Mouse (Mus musculus): ENCODE data around the gene Rnf227. TPM values are rescaled to one million over a fixed set of nuclear protein-coding genes. Genes with fewer than 3 reads are reported as not detected.

Gene Rnf227
- total and polyA plus RNA-seq, 3 experiments = 0.21 to 0.30 TPM; not detected in 1

DNA sequence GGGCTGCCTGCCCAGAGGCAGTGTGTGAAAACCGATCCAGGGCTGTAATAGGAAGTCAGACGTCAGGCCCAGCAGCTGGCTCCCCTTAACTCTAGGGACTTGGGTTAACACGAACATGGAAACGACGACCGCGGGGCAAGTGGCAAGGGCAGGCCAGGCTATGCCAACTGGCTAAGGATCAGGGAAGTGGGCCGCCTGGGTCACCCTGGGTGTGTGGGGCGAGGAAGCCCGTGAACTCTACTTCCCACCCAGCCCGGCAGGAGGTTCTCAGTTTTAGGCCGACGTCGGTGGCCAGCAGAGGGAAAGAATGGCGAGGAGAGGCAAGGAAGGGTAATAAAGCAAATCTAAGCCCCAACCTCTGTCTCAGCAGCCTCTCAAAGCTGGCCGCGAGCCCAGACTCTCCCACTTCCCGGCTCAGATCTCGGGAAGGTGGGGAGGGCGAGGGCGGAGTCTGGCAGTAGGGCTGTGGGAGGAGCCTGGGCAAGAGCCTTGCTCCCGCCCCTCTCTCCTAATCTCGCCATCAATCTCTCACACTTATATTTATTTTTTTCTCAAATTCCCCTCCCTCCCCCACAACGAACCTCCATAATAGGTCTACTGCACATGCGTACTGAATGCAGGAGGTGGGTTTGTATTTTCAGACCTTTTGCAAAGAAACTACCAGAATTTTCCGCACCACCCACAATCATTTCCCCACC lies 26.0 kb downstream of the Rnf227 start (continued):
- TF ChIP-seq ELF1 (IDR thresholded peaks at IDR 0.05; ENCODE audit: low read depth, low read length) = peak; percentile 45
- TF ChIP-seq ZNF384 (IDR thresholded peaks at IDR 0.05; ENCODE audit: low read depth, low read length) = peak; percentile 83
- TF ChIP-seq EP300 (IDR thresholded peaks at IDR 0.05; ENCODE audit: low read length) = no peak; the same call in 1 of the 2 replicates
- TF ChIP-seq MAZ (IDR thresholded peaks at IDR 0.05; ENCODE audit: low read depth, low read length) = peak; percentile 67; the same call in 1 of the 2 replicates
- TF ChIP-seq TBP (conservative IDR thresholded peaks at IDR 0.05; ENCODE audit: low read depth, low read length) = no peak; the same call in 1 of the 2 replicates
- TF ChIP-seq POLR2AphosphoS2 (IDR thresholded peaks at IDR 0.05; ENCODE audit: low read depth, low read length) = no peak
- TF ChIP-seq PAX5 (IDR thresholded peaks at IDR 0.05; ENCODE audit: low read length) = no peak
- peak; percentile 82 for TF ChIP-seq NRF1 (IDR thresholded peaks at IDR 0.05; ENCODE audit: low read depth, low read length)
- no peak; the same call in 1 of the 2 replicates for TF ChIP-seq BHLHE40 (IDR thresholded peaks at IDR 0.05; ENCODE audit: low read depth, low read length)
- TF ChIP-seq E2F4 (IDR thresholded peaks at IDR 0.05; ENCODE audit: insufficient replicate concordance, low read depth, low read length) = no peak
- no peak for TF ChIP-seq MXI1 (IDR thresholded peaks at IDR 0.05; ENCODE audit: low read depth, low read length)
- no peak for TF ChIP-seq SMC3 (IDR thresholded peaks at IDR 0.05; ENCODE audit: low read depth, low read length)
- no peak for TF ChIP-seq USF2 (conservative IDR thresholded peaks at IDR 0.05; ENCODE audit: low read depth, low read length)

GRCm38 (mm10) chr11:69366855-69367615 lies 26.8 kb downstream of the Rnf227 start:
- peaks cover 5 to 39% of the 10 kb centered on the region in 2 experiments for H3K36me3 ChIP-seq (replicated peaks in 1 of 2; ENCODE audit: control insufficient read depth in 1 of 2, insufficient read depth in 1 of 2, low read length in 1 of 2)
- H3K4me2 ChIP-seq (ENCODE audit: insufficient read depth, low read depth, poor library complexity, severe bottlenecking) = peak overlapping the region; percentile 96
- H3K27me3 ChIP-seq (replicated peaks) = no peaks in the 10 kb centered on the region
- no peak for DNase-seq (ENCODE audit: extremely low read depth)
- peak overlapping the region; percentile 16; the same call in 1 of the 2 replicates for H3K27ac ChIP-seq (ENCODE audit: insufficient read depth, low read depth)
- H3K9me3 ChIP-seq (replicated peaks; ENCODE audit: low read length) = no peaks in the 10 kb centered on the region
- H3K4me3 ChIP-seq (replicated peaks in 1 of 3; ENCODE audit: low read depth in 2 of 3, low read length in 2 of 3, poor library complexity in 1 of 3) = peak overlapping the region; percentile 76 to 84 (median 78)
- peaks cover 7 to 43% of the 10 kb centered on the region in 2 experiments for H3K4me1 ChIP-seq (ENCODE audit: control insufficient read depth in 1 of 2, insufficient read depth in 2 of 2)
- dilution Hi-C loops (cut with MboI; ENCODE audit: extremely low pct_ligation_motif_present, extremely low pct_unique_long_range_greater_than_20kb, low sequenced_read_pairs) (no loop called here), in situ Hi-C loops (cut with MboI; ENCODE audit: low pct_ligation_motif_present, low pct_unique_long_range_greater_than_20kb, low sequenced_read_pairs) (loop anchor here (5.0 kb wide), 2 partner anchors 35 to 100 kb away; no protein-coding TSS in a partner anchor)
- peak overlapping the region; percentile 100 for H3K9ac ChIP-seq (ENCODE audit: insufficient read depth, low read depth)
- peaks cover 3% of the 10 kb centered on the region; the same call in 1 of the 2 replicates for H3K79me2 ChIP-seq (replicated peaks; ENCODE audit: control insufficient read depth, extremely low read depth, insufficient read depth, poor library complexity, severe bottlenecking)
- no peak for TF ChIP-seq ZNF384 (IDR thresholded peaks at IDR 0.05; ENCODE audit: low read depth, low read length)
- no peak for TF ChIP-seq ZMIZ1 (IDR thresholded peaks at IDR 0.05; ENCODE audit: low read depth, low read length)
- 0 out of 2 replicates have a peak, but pooled peaks have one; percentile 8 for TF ChIP-seq MEF2A (IDR thresholded peaks at IDR 0.05; ENCODE audit: borderline replicate concordance, low read depth, low read length)
- no peak for TF ChIP-seq KAT2A (IDR thresholded peaks at IDR 0.05; ENCODE audit: insufficient replicate concordance, low read length)
- no peak; the same call in 1 of the 2 replicates for TF ChIP-seq HCFC1 (IDR thresholded peaks at IDR 0.05; ENCODE audit: low read depth, low read length)
- TF ChIP-seq RCOR1 (conservative IDR thresholded peaks at IDR 0.05; ENCODE audit: low read depth, low read length) = no peak
- TF ChIP-seq BHLHE40 (IDR thresholded peaks at IDR 0.05; ENCODE audit: low read depth, low read length) = no peak; the same call in 1 of the 2 replicates
- no peak for TF ChIP-seq PAX5 (IDR thresholded peaks at IDR 0.05; ENCODE audit: low read length)
- peak; percentile 95 for TF ChIP-seq CHD2 (IDR thresholded peaks at IDR 0.05; ENCODE audit: low read length)
- no peak for TF ChIP-seq ZKSCAN1 (IDR thresholded peaks at IDR 0.05; ENCODE audit: borderline replicate concordance, low read depth, low read length)
- TF ChIP-seq RAD21 (IDR thresholded peaks at IDR 0.05; ENCODE audit: low read depth, low read length) = no peak
- TF ChIP-seq EP300 (IDR thresholded peaks at IDR 0.05; ENCODE audit: low read length) = no peak
- no peak for TF ChIP-seq POLR2AphosphoS2 (IDR thresholded peaks at IDR 0.05; ENCODE audit: low read depth, low read length)
- no peak for TF ChIP-seq CTCF (conservative IDR thresholded peaks at IDR 0.05 in 1 of 2, IDR thresholded peaks at IDR 0.05 in 1 of 2; ENCODE audit: low read depth in 2 of 2, low read length in 2 of 2)
- no peak for TF ChIP-seq NRF1 (IDR thresholded peaks at IDR 0.05; ENCODE audit: low read depth, low read length)
- TF ChIP-seq POLR2A (IDR thresholded peaks at IDR 0.05; ENCODE audit: low read depth, low read length) = no peak; the same call in none of the 2 replicates
- no peak for TF ChIP-seq UBTF (IDR thresholded peaks at IDR 0.05; ENCODE audit: low read depth, low read length)
- no peak for TF ChIP-seq E2F4 (IDR thresholded peaks at IDR 0.05; ENCODE audit: insufficient replicate concordance, low read depth, low read length)
- TF ChIP-seq TCF12 (IDR thresholded peaks at IDR 0.05; ENCODE audit: low read depth, low read length) = no peak
- TF ChIP-seq GABPA (IDR thresholded peaks at IDR 0.05; ENCODE audit: insufficient replicate concordance, low read depth, low read length) = no peak
- TF ChIP-seq TBP (conservative IDR thresholded peaks at IDR 0.05; ENCODE audit: low read depth, low read length) = peak; percentile 41; the same call in 1 of the 2 replicates
- peak; percentile 69; the same call in 1 of the 2 replicates for TF ChIP-seq SIN3A (IDR thresholded peaks at IDR 0.05; ENCODE audit: low read length)
- TF ChIP-seq MAFK (IDR thresholded peaks at IDR 0.05; ENCODE audit: insufficient replicate concordance, low read length) = no peak
- no peak for TF ChIP-seq JUN (IDR thresholded peaks at IDR 0.05; ENCODE audit: insufficient read depth, low read depth, low read length)
- TF ChIP-seq SMC3 (IDR thresholded peaks at IDR 0.05; ENCODE audit: low read depth, low read length) = no peak
- TF ChIP-seq USF1 (IDR thresholded peaks at IDR 0.05; ENCODE audit: low read depth, low read length) = no peak
- TF ChIP-seq CHD1 (IDR thresholded peaks at IDR 0.05; ENCODE audit: low read depth, low read length) = no peak; the same call in 1 of the 2 replicates
- TF ChIP-seq MXI1 (IDR thresholded peaks at IDR 0.05; ENCODE audit: low read depth, low read length) = peak; percentile 20; the same call in 1 of the 2 replicates
- TF ChIP-seq USF2 (conservative IDR thresholded peaks at IDR 0.05; ENCODE audit: low read depth, low read length) = no peak

All from CH12.LX (cell line).